Mouse (Mus musculus) embryonic fibroblast, embryonic 13.5 days (primary cell): Measurements from ENCODE around the gene Rpl26.

Experiments
- CTCF ChIP-seq: IDR thresholded peaks from 2 replicates; pipeline ENCODE4 v1.5.1; 2011; ENCODE audit warnings: mild to moderate bottlenecking, control low read depth, low read length, moderate library complexity, borderline replicate concordance; ENCODE audit not compliant: insufficient read depth
- POLR2A ChIP-seq: IDR thresholded peaks from 2 replicates; pipeline ENCODE4 v1.6.1; 2011; ENCODE audit warnings: low read depth, mild to moderate bottlenecking, control low read depth, low read length, moderate library complexity

GRCm38 (mm10) chr11:68871748-68872147 is 29.6 kb upstream of the Rpl26 start, which contains the start of gene Ndel1:
- TF ChIP-seq CTCF: no peak
- TF ChIP-seq POLR2A: no peak
